Mouse (Mus musculus) kidney, postnatal 14 days (tissue): ENCODE data around the gene Tenm2.

ENCODE experiments used
- DNase-seq: peaks from one replicate; pipeline ENCODE4 v3.0.0; 2022; ENCODE audit warnings: mixed read lengths

Gene Tenm2

DNA sequence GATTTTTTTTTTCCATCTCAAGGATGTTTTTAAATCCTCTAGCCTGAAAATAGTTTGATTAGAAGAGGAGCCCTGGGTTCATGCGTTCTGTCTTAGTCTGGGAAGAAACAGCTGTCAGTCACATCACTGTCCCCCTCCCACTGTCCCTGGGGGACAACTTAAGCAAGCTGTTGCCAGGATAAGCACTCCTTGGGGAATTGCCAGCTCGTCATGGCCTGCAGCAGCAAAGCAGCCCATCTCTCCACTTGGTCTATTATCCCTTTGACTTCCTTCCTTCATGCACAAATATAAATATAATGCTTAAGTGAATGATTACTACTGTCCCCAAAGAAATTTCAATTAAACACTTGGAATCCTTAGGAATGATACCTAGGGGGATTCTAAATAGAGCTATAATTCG is 344.7 kb downstream of the Tenm2 start:
- peak; percentile 8 for DNase-seq

DNA sequence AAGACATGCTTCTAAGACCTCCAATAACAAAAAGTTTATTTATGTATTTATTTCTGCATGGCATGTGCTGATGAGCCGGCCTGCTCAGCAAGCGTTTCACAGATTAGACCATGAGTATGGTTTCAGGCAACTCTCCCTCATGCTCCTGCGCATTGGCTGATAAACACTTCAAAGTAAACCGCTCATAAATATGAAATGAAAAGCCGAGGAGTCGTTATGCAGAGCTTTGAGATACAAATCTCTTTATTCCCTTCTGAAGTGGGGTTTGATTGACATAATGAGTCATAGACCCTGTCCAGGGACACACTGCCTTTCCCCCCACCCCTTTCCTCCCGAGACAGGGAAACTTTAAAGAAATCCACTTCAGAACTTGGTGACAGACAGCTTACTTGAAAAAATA is 348.3 kb downstream of the Tenm2 start:
- DNase-seq = no peak

DNA sequence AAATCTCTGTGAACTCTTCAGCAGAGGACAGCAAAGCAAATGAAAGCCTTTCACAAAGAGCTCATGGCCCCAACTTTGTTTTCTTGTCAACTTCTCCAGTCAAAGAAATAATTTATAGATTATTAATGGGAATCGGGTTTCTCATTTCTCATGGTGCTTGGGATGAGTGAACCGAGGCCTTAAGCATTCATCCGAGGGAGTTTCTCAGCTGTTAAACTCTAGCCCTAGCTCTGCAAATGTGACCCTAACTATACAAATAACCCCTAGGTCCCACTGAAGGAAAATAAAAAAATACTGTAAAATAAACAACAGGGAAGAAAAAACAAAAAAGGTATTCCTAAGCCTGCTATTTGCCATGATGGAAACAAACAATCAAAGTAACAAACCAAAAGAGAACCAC is 349.6 kb downstream of the Tenm2 start:
- DNase-seq = no peak

DNA sequence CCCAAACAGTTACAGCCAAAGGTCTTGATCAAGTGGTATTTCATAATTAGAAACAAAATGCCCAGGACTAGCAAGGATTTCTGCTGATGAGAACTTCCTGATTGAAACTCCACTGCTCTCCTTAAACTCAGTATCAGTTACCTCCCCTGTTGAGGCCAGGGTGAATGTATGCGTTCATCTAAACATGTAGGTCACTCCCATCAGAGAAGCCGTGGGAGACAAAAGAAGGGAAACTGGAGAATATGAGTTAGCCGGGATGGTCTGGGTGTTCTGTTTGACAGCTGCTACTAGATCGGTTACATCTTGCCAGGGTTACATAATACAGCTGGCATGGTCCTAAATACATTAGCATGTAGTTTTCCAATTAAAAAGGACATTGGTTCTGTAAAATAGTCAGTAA is 362.8 kb downstream of the Tenm2 start:
- no peak for DNase-seq

DNA sequence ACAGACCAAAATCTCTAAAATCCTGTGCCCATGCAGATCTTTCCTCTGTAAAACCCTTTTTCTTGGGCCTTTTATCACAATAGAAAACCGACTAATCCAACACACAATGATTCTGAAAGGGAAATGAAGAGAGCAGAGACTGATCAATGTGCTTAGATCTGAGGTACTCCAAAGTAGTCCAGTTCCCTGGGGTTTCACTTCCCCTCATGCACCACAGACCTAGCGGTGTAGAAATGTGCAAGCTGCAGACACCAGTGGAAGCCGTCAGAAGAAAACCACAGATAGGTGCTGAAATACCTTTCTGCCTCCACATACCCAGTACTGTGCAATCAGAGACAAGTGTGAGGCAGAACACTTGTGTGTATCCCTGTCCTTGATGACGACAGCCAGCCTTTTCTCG is 365.2 kb downstream of the Tenm2 start:
- no peak for DNase-seq

DNA sequence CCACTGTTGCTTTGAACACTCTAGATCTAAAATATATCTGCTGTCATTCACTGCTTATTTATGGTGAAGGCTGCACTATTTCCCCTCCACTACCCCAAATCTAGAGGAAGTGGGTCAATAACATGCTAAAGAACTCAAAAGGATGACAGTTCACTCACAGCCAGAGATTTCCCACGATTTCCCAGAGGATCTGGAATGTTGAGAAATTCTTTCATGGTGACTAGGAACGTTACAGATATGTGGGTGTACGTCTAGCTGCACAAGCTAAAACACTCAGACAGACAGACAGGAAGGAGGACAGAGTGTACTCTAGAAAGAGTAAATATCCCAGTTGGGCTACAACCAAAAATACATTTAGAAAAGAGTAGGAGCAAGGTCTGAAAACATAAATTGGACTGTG is 384.1 kb downstream of the Tenm2 start:
- no peak for DNase-seq

DNA sequence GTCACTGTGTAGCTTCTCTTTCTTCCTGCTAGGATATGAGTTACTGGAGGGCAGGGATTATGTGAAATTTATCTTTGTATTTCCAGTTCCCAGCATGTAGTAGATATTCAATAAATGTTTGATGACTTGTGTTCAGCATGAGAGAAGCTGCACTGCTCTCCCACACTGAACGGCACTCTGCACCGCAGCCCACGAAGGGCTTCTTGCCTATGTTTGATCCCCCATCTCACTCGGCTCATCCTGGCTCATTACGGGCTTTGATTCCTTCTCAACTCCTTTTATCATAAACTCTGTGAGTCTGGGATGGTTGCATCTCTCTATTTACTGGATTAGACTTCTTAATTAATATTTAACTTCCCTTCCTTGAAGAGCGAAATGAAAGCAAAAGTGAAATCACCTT is 388.3 kb downstream of the Tenm2 start:
- DNase-seq = no peak

DNA sequence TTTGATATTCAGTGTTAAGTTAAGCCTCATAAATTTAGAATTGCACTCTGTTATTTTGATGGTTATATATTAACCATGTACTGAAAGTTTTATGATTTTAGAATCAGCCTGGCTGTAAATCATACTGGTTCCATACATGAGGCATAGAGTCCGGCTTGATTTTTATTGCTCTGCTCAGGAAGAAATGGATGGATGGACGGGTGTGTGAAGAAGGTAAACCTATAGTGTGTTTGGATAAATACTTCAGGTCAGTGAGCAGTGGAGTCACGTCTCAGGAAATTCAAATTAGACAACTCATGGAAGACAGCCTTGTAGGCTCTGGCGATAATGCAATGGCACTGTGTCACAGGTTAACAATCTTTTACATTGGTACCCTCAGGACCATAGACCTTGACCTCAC is 402.9 kb downstream of the Tenm2 start:
- peak; percentile 2 for DNase-seq

DNA sequence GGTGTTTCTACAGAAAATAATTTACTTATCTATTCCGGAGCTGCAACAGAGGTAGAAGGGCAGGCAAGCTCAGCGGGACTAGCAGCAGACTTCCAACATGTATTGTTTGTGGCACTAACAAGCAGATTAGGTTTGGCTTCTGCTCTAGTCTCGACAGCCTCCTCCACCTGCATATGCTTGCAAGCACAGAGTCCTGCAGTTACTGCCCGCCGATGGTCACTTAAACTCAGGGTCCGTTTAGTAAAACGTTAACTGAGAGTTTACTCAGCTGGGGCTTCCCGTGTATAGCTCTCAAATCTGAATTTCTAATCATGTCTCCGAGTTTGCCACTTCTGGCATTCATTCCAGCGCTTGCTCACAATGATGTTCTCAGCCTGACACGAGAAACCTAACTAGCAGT is 404.3 kb downstream of the Tenm2 start:
- DNase-seq = peak; percentile 46

DNA sequence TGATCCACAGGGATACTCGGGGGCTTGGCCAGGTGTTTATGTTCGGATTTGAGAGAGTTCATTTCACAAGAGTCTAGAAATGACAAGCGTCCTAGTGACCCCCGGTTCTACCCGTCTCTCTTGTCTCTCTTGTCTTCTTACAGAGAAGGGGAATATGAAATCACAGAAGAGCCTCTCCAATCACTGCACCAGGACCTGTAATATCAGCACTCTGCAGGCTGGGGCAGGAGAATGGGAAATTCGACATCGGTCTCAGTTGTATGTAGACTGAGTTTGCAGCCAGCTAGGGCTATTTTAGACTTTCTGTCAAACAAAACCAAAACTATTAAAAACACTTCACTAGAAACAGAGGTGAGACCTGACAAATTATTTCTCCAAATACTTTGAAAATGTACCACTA is 411.1 kb downstream of the Tenm2 start:
- no peak for DNase-seq

DNA sequence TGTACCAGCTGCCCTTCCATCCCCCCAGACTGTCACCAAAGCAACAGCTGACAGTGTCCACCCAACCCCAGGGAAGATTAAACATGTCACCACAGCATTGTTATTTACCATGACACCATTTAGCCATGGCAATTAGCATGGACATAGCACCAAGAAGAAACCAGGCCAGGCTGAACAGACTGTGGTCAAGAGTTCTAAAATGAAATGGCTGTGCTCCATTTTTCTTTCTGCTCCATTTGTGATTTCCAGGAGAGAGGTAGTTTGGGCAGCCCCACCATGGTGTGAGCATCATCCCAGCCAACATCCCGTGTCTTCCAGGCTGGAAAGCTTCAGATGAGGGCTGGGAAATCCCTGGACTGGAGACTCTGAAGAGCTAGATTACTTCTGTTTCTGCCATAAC is 431.1 kb downstream of the Tenm2 start:
- no peak for DNase-seq

DNA sequence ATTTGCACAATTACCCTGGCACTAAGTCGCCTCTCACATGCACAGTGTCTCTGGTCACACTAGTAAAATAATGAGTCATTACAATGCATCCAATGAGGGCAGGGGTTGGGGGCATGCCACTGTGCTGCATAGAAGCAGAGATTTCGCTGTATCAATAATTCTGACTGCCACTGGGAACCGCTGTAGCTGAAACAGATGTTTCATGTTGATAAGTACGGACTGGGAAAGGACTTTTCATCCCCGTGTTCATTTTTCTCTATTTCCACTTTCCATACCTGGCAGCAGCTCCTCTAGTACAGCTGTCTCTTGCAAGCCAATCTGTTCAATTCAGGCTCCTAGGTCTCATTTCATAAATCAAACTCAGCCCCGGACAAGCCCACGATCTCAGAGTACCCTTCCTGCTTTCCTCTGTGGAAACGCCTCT is 433.5 kb downstream of the Tenm2 start:
- DNase-seq = no peak

DNA sequence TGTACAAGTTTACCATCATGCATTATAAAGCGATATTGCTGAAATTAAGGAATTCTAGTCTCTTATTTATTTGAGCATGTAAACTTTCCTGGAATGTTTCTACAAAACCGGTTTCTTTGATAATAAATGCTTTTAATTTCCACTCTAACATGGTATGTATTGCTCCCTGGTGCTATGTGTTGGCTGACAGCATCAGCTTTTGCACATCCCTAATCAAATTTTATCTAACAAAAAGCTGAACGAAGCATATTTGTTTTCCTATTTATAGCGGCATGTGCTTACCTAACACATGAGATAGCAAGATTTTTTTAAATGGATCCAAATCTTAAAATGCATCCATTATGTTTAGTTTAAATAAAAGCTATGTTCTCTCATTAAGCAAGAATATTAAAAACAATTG is 434.1 kb downstream of the Tenm2 start:
- DNase-seq = no peak

DNA sequence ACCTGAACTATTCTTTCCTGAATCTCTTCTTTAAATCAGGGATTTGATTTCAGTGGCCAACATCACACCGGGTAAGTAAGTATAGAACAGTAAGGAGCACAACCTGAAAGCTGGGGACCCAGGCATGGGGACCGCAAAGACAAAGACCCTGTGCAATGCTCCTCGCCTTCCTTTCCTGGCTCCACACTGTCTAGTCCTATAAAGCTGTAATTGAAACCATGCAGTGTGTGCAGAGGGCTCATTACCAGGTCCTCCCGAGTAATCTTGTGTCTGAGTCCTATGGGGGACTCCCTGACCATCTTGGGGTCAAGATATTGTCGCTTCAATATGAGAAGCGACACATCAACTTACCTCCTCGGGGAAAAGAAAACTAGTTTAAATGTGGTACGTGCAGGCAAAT is 436.4 kb downstream of the Tenm2 start:
- DNase-seq = no peak

DNA sequence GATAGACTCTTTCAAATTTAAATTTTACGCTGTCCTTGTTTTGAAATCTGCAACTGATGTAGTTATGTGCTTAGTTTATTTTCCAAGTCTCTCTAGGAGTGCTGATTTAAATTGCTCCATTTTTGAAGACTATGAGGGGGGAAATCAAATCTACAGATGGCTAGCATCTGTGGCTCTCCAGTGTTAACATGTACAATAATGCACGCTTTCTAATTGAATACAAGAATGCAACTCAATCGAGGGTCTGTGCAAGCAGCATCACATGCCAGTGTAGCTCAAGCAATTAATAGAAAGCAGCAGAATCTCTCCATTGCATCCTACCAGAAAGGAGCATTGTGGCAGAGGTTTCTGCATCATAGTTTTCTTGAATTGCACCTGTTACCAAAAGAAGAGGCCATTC is 477.8 kb downstream of the Tenm2 start:
- DNase-seq = no peak

DNA sequence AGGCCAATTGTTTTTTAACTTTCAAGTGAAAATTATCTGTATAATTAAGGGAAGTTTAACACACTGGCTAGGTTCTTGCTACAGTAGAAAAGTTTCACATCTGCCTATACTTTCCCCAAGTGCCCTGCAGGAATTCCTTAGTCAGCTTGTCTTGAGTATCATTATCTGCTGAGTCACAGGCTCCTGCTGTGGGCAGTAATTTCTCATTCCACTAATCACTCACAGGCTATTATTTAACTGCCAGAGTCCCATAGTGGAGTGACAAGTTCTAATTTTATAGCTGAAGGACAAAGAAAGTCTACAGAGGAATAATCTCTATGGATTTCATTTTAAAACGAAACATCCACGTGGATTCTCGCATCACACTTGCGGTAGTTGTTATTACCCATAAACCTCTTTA is 489.5 kb downstream of the Tenm2 start:
- DNase-seq = no peak

DNA sequence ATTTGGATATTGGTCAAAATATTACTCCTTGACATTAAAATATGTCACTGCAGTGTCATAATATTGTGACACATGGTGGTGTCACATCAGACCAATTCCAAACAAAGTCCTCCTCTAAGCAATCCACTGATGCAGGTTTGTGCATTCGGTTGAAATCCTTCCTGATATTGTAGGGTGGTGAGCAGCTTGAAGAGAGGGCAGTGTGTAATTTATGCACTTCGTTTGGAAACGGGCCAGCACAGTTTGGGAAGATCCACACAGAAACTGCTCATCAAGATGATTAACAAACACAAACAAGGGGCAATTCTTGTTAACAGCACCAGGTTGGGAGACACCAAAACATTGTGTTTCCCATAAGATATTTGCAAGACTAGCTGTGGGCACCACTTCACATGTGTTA is 508.0 kb downstream of the Tenm2 start:
- no peak for DNase-seq

DNA sequence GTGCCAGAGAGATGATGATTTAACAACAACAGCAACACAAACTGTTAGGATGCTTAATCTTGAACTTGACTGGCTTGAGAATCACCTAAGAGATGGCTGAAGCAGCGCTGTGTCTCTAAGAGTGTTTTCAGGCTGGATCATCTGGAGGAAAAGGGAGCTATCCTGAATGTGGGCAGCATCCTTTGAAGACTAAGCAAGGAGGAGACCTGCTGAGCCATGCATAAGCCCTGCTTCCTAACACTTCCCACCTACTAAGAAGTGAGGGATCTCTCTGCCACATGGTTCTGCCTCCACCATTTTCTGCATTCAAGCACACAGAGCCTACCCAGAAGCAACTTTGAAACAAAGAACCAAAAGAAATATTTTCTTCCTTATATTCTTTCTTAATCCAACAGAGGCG is 532.9 kb downstream of the Tenm2 start:
- no peak for DNase-seq

DNA sequence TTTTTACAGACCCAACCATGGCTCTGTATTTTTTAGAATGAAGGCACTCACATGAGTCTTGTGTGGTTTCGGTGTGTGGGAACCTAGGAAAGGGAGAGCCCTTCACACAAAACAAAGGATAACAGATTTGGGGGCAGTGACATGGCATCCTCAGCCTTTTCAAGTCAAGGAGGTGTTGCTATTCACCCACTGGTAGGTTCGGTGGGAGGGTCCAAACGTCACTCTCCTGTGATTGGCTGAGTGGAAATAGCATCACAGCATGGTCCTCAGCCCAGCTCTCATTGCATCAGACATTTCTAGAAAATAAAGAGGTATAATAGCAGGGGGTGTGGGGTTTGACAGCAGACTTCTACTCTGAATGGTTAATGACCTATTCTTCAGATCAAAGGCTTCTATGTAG is 534.8 kb downstream of the Tenm2 start:
- no peak for DNase-seq

DNA sequence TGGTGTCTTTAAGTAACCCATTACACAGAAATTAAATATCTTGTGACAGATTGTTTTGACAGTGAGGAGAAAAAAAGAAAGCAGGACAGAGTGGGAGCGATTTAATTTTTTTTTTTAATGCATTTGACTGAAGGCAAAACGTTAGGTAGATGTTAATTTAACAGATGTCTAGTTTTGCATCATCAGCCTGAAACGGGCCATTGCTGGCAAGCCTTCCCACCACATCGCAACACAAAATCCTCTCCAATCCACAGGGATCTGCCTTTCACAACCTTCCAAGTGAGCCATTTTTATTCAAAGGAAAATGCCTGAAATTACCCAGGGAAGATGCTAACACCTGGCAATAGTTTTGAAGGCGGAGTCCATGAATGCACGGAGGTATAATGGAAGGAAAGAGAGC is 535.6 kb downstream of the Tenm2 start:
- no peak for DNase-seq

DNA sequence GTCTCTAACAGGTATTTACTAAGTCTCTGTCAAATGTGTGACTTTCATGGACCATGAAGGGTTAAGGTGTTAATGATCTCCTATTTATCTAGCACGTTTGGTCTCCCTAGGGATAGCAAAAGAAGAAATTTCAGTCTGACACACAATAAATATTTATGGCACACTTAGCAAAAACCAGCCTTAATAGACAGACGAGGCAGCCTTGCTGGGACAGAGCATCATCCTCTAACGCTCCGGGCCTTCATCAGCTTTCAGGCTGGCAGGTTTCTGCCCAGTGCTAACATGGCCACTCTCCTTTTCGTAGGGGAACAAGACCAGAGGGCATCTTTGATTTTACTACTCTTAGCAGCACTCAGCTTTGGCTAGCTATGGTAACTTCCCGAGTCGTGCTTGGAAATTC is 537.5 kb downstream of the Tenm2 start:
- DNase-seq = no peak

DNA sequence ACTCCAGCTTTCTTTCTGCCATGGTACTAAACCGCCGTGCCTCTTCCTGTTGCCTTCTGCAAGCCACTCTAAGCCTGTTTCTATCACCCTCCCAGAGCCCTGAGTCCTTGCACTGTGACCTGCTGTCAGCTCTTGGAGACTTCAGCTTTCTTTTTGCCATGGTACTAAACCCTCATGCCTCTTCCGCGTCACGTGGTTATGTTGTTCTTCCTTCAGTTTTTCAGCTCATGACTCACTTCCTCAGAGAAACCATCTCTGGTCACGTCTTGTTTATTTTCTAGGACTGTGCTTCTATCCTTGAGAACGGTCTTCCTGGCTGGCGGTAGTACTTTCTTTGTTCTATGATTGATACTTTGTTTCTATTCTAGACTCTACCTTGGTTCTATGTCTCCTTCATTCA is 537.9 kb downstream of the Tenm2 start:
- DNase-seq = no peak

DNA sequence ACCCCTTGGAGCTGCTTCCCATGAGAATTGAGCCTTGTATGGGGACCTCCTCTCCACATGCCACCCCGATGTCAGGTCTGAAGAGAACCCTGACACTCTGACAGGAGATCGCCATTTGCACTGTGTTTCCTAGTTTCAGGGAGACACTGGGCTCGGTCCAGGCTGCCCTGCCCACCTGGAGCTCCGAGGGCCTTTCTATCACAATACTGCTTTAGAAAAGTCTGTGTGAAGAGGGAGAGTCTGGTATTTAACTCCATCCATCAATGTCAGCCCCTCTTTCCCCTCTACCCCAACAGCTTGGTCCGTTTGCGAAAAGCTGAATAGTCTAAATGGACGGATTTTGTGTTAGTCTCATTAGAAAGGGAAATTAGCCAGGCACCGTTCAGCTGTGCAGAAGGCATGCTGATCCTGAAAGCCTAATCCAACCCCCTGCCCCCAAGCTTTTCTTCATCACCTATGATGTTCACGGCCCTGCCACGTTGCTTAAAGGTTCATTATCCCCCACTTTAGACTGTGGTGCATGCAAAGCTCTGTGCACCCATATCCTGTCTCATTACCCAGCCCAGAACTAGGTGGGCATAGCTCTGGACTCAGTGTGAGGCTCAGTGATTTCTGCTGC is 538.6 kb downstream of the Tenm2 start:
- no peak for DNase-seq

DNA sequence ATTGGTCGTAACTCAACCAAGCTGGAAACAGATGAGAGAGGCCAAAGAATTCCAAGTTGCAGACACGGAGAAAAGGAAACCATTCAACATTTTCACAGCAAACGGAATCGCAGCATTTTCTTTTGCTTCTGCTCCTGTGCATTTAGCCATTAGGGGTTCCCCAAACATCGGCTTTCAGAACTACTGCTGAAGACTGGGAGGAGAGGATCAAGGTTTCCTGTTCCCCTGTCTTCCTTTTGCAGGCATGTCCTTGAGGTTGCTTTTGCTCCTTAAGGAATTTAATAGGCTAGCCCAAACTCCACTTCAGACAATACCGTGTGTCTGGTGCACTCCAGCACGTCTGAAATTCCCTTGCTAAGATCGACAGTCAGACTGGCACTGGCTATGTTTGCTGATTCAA is 541.0 kb downstream of the Tenm2 start:
- no peak for DNase-seq

DNA sequence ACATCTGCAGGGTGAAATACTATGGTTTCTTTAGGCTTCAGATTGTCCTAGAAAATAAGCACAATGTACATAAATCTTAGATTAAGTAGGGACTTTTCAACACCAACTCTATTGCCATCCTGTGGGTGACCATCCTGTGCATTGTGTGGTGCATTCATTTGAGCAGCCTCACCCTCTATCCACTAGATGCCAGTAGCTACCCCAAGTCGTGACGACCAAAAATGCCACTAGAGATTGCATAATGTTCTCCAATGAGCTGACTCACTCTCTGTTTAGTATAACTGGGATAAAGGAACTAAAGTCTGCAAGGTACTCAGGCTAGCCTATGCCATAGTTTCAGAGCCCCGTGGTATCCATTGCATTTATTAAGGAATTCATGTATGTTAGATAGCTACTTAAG is 543.1 kb downstream of the Tenm2 start:
- DNase-seq = no peak

DNA sequence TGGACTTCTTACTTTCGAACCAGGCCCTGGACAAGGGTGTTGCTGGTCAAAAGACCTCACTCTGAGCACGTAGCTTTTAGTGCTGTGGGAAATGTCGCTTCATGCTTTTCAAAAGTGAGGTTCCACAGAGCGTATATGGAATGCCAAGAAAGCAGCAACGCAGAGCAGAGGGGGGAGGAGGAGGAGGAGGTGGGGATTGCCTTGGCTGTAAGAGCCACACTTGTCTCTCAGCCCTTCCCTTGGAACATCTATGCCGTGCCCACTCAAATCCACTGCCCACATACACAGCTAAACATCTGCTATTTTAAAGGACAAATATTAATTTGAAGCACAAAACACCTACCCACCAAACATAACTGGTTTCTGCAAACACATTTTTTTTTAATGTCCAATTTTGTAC is 544.9 kb downstream of the Tenm2 start:
- DNase-seq = no peak
